Mouse (Mus musculus) liver, embryonic 14.5 days (tissue): Measurements from ENCODE around the gene Fbxl17. TPM values are rescaled to one million over a fixed set of nuclear protein-coding genes. Genes with fewer than 3 reads are reported as not detected.

Source experiments
- ATAC-seq: fragments of 200-750 bp; cut with Nextera tagmentation; 2 replicates; pipeline ENCODE4 v1.8.0; 2017; ENCODE audit warnings: moderate number of reproducible peaks, mild to moderate bottlenecking, moderate library complexity; ENCODE audit not compliant: insufficient read depth
- DNase-seq, 3 experiments: peaks; one replicate each; pipeline ENCODE4 v3.0.0-alpha.2; 2012 to 2013; ENCODE audit warnings: low read depth in 3 of 3, low spot score in 3 of 3
- H3K27ac ChIP-seq: fragments of 300-500 bp; sonication (generic); 2 replicates; pipeline ENCODE4 v1.5.1; 2014; ENCODE audit warnings: moderate library complexity, mild to moderate bottlenecking, control low read depth, inconsistent platforms
- H3K27me3 ChIP-seq: fragments of 300-500 bp; sonication (generic); 2 replicates; pipeline ENCODE4 v1.6.1; 2014; ENCODE audit warnings: mild to moderate bottlenecking, low read length, moderate library complexity; ENCODE audit not compliant: control insufficient read depth, insufficient read depth
- H3K36me3 ChIP-seq: fragments of 300-500 bp; sonication (generic); replicated peaks from 2 replicates; pipeline ENCODE4 v1.6.1; 2014; ENCODE audit warnings: low read depth; ENCODE audit not compliant: control insufficient read depth, insufficient read depth
- H3K4me1 ChIP-seq, 2 experiments: fragments of 200-500 bp in 1 of 2; fragments of 300-500 bp in 1 of 2; sonication (generic) in 1 of 2; replicated peaks; 2 replicates each; pipeline ENCODE4 v1.6.1; 2012 to 2014; ENCODE audit warnings: antibody characterized with exemption in 1 of 2, inconsistent platforms in 1 of 2, low read length in 1 of 2; ENCODE audit not compliant: control insufficient read depth in 2 of 2, insufficient read depth in 2 of 2
- H3K4me2 ChIP-seq: fragments of 300-500 bp; sonication (generic); 2 replicates; pipeline ENCODE4 v1.6.1; 2014; ENCODE audit warnings: low read depth, mild to moderate bottlenecking, control low read depth, moderate library complexity
- H3K4me3 ChIP-seq, 2 experiments: fragments of 200-500 bp in 1 of 2; fragments of 300-500 bp in 1 of 2; sonication (generic) in 1 of 2; 2 replicates each; pipeline ENCODE4 v1.5.1; 2012 to 2014; ENCODE audit warnings: low read depth in 2 of 2, low read length in 2 of 2, mild to moderate bottlenecking in 2 of 2, control low read depth in 1 of 2, inconsistent platforms in 1 of 2, moderate library complexity in 1 of 2; ENCODE audit not compliant: insufficient read depth in 1 of 2
- H3K9ac ChIP-seq: fragments of 300-500 bp; sonication (generic); replicated peaks from 2 replicates; pipeline ENCODE4 v1.6.1; 2014; ENCODE audit warnings: mild to moderate bottlenecking, control low read depth, moderate library complexity
- H3K9me3 ChIP-seq: fragments of 300-500 bp; sonication (generic); 2 replicates; pipeline ENCODE4 v1.6.1; 2016; ENCODE audit warnings: low read length, mixed read lengths; ENCODE audit not compliant: control insufficient read depth
- CTCF ChIP-seq: IDR thresholded peaks from 2 replicates; pipeline ENCODE4 v1.5.1; 2016; ENCODE audit warnings: antibody characterized with exemption, low read depth, control low read depth
- EP300 ChIP-seq: IDR thresholded peaks from 2 replicates; pipeline ENCODE4 v1.6.1; 2016; ENCODE audit warnings: antibody characterized with exemption, low read depth
- WGBS: fragments of 180-500 bp; shearing (Covaris S2); extraction: QIAGEN DNeasy Blood & Tissue Kit; methylation state at CpG from one replicate; pipeline ENCODE4 v1.1.7; 2014; ENCODE audit not compliant: insufficient replicate concordance; 5-methylcytosine and 5-hydroxymethylcytosine counted together
- polyA plus RNA-seq, 2 experiments: library from polyadenylated mRNA; depleted of rRNA in 1 of 2; stranded (reverse) in 1 of 2; unstranded in 1 of 2; fragments of >200 nt; fragmentation: Nextera tagmentation in 1 of 2; extraction: Ambion mirVana in 1 of 2; gene quantifications; 2 replicates each; pipeline versions ENCODE4 v1.2.1 to v1.2.3; 2012 to 2014

The Fbxl17 gene
- polyA plus RNA-seq, 2 experiments = 1.9 TPM

GRCm38 (mm10) chr17:63209151-63209550, 290.7 kb downstream of the Fbxl17 start:
- H3K36me3 ChIP-seq = no peaks in the 10 kb centered on the region
- H3K4me2 ChIP-seq = no peak overlapping the region
- no peaks in the 10 kb centered on the region for H3K27me3 ChIP-seq
- H3K9ac ChIP-seq = no peak overlapping the region
- peaks cover 0 to 9% of the 10 kb centered on the region in 2 experiments; a peak in 2 of 4 replicates for H3K4me1 ChIP-seq
- H3K27ac ChIP-seq = no peak overlapping the region
- ATAC-seq = no peak
- DNase-seq = no peak
- WGBS = 83% methylated on average over 6 of the region's 6 CpGs
- no peaks in the 10 kb centered on the region for H3K9me3 ChIP-seq
- TF ChIP-seq CTCF = no peak
- TF ChIP-seq EP300 = no peak
- H3K4me3 ChIP-seq = no peak overlapping the region

- 89% methylated on average over 4 of the region's 4 CpGs for WGBS
- Histone ChIP-seq H3K4me3 (no peak overlapping the region), H3K27me3 (no peaks in the 10 kb centered on the region), H3K9me3 (no peaks in the 10 kb centered on the region), H3K4me2 (no peak overlapping the region), H3K9ac (no peak overlapping the region), H3K36me3 (no peaks in the 10 kb centered on the region), H3K27ac (no peak overlapping the region), H3K4me1 (peaks cover 0 to 9% of the 10 kb centered on the region in 2 experiments; a peak in 2 of 4 replicates)
- ATAC-seq (no peak), DNase-seq (no peak)
- TF ChIP-seq CTCF (no peak), EP300 (no peak)
These were observed 291.5 kb downstream of the Fbxl17 start for GRCm38 (mm10) chr17:63208346-63208745.

GRCm38 (mm10) chr17:63207714-63208113, 292.1 kb downstream of the Fbxl17 start:
- WGBS = 82% methylated on average over 9 of the region's 9 CpGs
- no peak for DNase-seq
- ATAC-seq = no peak

GRCm38 (mm10) chr17:63205316-63205715, 294.5 kb downstream of the Fbxl17 start:
- Histone ChIP-seq H3K27ac (no peak overlapping the region), H3K9ac (no peak overlapping the region), H3K4me1 (peaks cover 0 to 9% of the 10 kb centered on the region in 2 experiments; a peak in 2 of 4 replicates), H3K36me3 (no peaks in the 10 kb centered on the region), H3K27me3 (no peaks in the 10 kb centered on the region), H3K4me3 (no peak overlapping the region), H3K9me3 (no peaks in the 10 kb centered on the region), H3K4me2 (no peak overlapping the region)
- TF ChIP-seq EP300 = no peak
- no peak for TF ChIP-seq CTCF
- WGBS = 34% methylated on average over 5 of the region's 5 CpGs
- peak; percentile 52 for ATAC-seq
- DNase-seq = peak in 2 of 3 experiments; percentile 25 to 31

More at GRCm38 (mm10) chr17:63207714-63208113, 292.1 kb downstream of the Fbxl17 start:
- no peak overlapping the region for H3K27ac ChIP-seq
- TF ChIP-seq CTCF = no peak
- TF ChIP-seq EP300 = no peak
- H3K27me3 ChIP-seq = no peaks in the 10 kb centered on the region
- no peaks in the 10 kb centered on the region for H3K9me3 ChIP-seq
- H3K4me2 ChIP-seq = no peak overlapping the region
- no peak overlapping the region for H3K4me3 ChIP-seq
- no peak overlapping the region for H3K9ac ChIP-seq
- no peaks in the 10 kb centered on the region for H3K36me3 ChIP-seq
- peaks cover 0 to 9% of the 10 kb centered on the region in 2 experiments; a peak in 2 of 4 replicates for H3K4me1 ChIP-seq

GRCm38 (mm10) chr17:63203582-63204190, 296.1 kb downstream of the Fbxl17 start:
- no peaks in the 10 kb centered on the region for H3K36me3 ChIP-seq
- H3K9me3 ChIP-seq = no peaks in the 10 kb centered on the region
- DNase-seq = no peak
- H3K4me1 ChIP-seq = peaks cover 0 to 9% of the 10 kb centered on the region in 2 experiments; a peak in 2 of 4 replicates
- no peak for ATAC-seq
- H3K4me3 ChIP-seq = no peak overlapping the region
- H3K27ac ChIP-seq = no peak overlapping the region
- TF ChIP-seq CTCF = no peak
- TF ChIP-seq EP300 = no peak
- no peak overlapping the region; the same call in 1 of the 2 replicates for H3K9ac ChIP-seq
- 78% methylated on average over 8 of the region's 8 CpGs for WGBS
- H3K4me2 ChIP-seq = no peak overlapping the region
- no peaks in the 10 kb centered on the region for H3K27me3 ChIP-seq
